Mouse (Mus musculus) megakaryocyte, embryonic 14.5 days (primary cell): Measurements from ENCODE around the gene Unc45b.

Experiments
- FLI1 ChIP-seq: IDR thresholded peaks from 2 replicates; pipeline ENCODE4 v1.6.1; 2012; ENCODE audit warnings: low read length, inconsistent platforms, mixed read lengths
- GATA1 ChIP-seq: IDR thresholded peaks from 3 replicates; pipeline ENCODE4 v1.6.1; 2012; ENCODE audit warnings: mixed read lengths, low read length, inconsistent platforms, borderline replicate concordance

GRCm38 (mm10) chr11:82862638-82863037 lies 47.7 kb upstream of the Unc45b start:
- TF ChIP-seq GATA1: no peak
- TF ChIP-seq FLI1: no peak
